ENCODE assay signal across 7 mouse cellular contexts in genomic region chr19:24279706-24280600, GRCm38 (mm10). TPM values are rescaled to one million over a fixed set of nuclear protein-coding genes. Genes with fewer than 3 reads are reported as not detected.
DNase-seq lines count a peak whose midpoint lies in the region; ATAC-seq lines count a peak whose summit lies in the region.

No protein-coding gene starts in this region.

- peak overlapping the region; percentile 80 for H3K27ac ChIP-seq in intestine, embryonic 16.5 days (ENCODE audit: low read length)
- H3K27ac ChIP-seq in midbrain, embryonic 11.5 days (ENCODE audit: low read depth, low read length), result peak overlapping the region; percentile 65

- peak; percentile 79 for ATAC-seq in intestine, embryonic 16.5 days
- peak; percentile 75 for ATAC-seq in midbrain, embryonic 11.5 days (ENCODE audit: low FRiP score)

- H3K36me3 ChIP-seq in intestine, embryonic 16.5 days (ENCODE audit: control insufficient read depth, insufficient read depth, low read length), result no peaks in the 10 kb centered on the region
- no peaks in the 10 kb centered on the region for H3K36me3 ChIP-seq in midbrain, embryonic 11.5 days (ENCODE audit: control insufficient read depth, insufficient read depth, low read length)

- intact Hi-C loops in gastrocnemius, postnatal 36 days (cut with DNase I), result no loop called here
- intact Hi-C loops in left cerebral cortex, postnatal 4 days (cut with DNase I), result loop anchor here (10.0 kb wide), 1 partner anchor 315 kb away; no protein-coding TSS in a partner anchor

- WGBS in intestine, embryonic 16.5 days, result under 1% methylated on average over 78 of the region's 78 CpGs
- under 1% methylated on average over 75 of the region's 78 CpGs for WGBS in midbrain, embryonic 11.5 days

- DNase-seq in adrenal gland, adult 2 months, result peak; percentile 90
- DNase-seq in embryo, embryonic 11 days, result peak; percentile 96
- DNase-seq in gastrocnemius, postnatal 36 days, result peak; percentile 70 to 78
- DNase-seq in left cerebral cortex, postnatal 4 days, result peak; percentile 82
- DNase-seq in midbrain, embryonic 11.5 days (ENCODE audit: low spot score, missing footprints), result peak; percentile 99
- peak; percentile 83 for DNase-seq in right cerebral cortex, postnatal 4 days

- H3K4me1 ChIP-seq in intestine, embryonic 16.5 days (ENCODE audit: control insufficient read depth, insufficient read depth, low read length), result no peaks in the 10 kb centered on the region; the same call in 1 of the 2 replicates
- peaks cover 8% of the 10 kb centered on the region for H3K4me1 ChIP-seq in midbrain, embryonic 11.5 days (ENCODE audit: control insufficient read depth, insufficient read depth, low read length)

- H3K9me3 ChIP-seq in intestine, embryonic 16.5 days (ENCODE audit: control insufficient read depth, low read length), result no peaks in the 10 kb centered on the region
- H3K9me3 ChIP-seq in midbrain, embryonic 11.5 days (ENCODE audit: control insufficient read depth, low read length), result no peaks in the 10 kb centered on the region

- peak overlapping the region; percentile 64 for H3K4me3 ChIP-seq in intestine, embryonic 16.5 days (ENCODE audit: low read length)
- H3K4me3 ChIP-seq in midbrain, embryonic 11.5 days (ENCODE audit: low read depth, low read length), result peak overlapping the region; percentile 65

- H3K4me2 ChIP-seq in intestine, embryonic 16.5 days (ENCODE audit: low read depth, low read length), result peak overlapping the region; percentile 94
- peak overlapping the region; percentile 83 for H3K4me2 ChIP-seq in midbrain, embryonic 11.5 days

- no peaks in the 10 kb centered on the region for H3K27me3 ChIP-seq in intestine, embryonic 16.5 days (replicated peaks; ENCODE audit: control insufficient read depth, insufficient read depth, low read length)
- no peaks in the 10 kb centered on the region; the same call in 1 of the 2 replicates for H3K27me3 ChIP-seq in midbrain, embryonic 11.5 days (ENCODE audit: control insufficient read depth, insufficient read depth, low read length)

- peak overlapping the region; percentile 82 for H3K9ac ChIP-seq in intestine, embryonic 16.5 days (ENCODE audit: low read depth, low read length)
- H3K9ac ChIP-seq in midbrain, embryonic 11.5 days (ENCODE audit: low read length), result peak overlapping the region; percentile 86

RNA-seq across cellular contexts. Expression of gene Fxn, which starts 0.5 kb away (rescaled TPM):
- total RNA-seq in adrenal gland, adult 2 months (2021), result 10 to 100 TPM; 13.5 to 15.0 TPM
- polyA plus RNA-seq in adrenal gland, adult 2 months (2012; rRNA removed), result 45.6 and 55.9 TPM in 2 replicates
- total RNA-seq in gastrocnemius, postnatal 36 days (2021), result 10 to 100 TPM; 19.9 to 20.0 TPM
- 34.1 and 37.6 TPM in 2 replicates for polyA plus RNA-seq in intestine, embryonic 16.5 days (2015; fragmentation: Nextera tagmentation; extraction: Ambion mirVana)
- total RNA-seq in left cerebral cortex, postnatal 4 days (2021), result 10 to 100 TPM; 12.7 to 15.5 TPM
- polyA plus RNA-seq in midbrain, embryonic 11.5 days (2014; fragmentation: Nextera tagmentation; extraction: Ambion mirVana), result 46.8 and 47.6 TPM in 2 replicates

RNA-seq across cellular contexts. Expression of gene Tjp2, which starts 55.1 kb away (rescaled TPM):
- 10 to 100 TPM in 1 of 2 experiments, 1 to 10 TPM in 1; 6.6 to 13.1 TPM for total RNA-seq in adrenal gland, adult 2 months (2021)
- polyA plus RNA-seq in adrenal gland, adult 2 months (2012; rRNA removed), result 4.1 and 5.0 TPM in 2 replicates
- total RNA-seq in gastrocnemius, postnatal 36 days (2021), result 1 to 10 TPM; 3.5 to 3.7 TPM
- 33.0 and 40.2 TPM in 2 replicates for polyA plus RNA-seq in intestine, embryonic 16.5 days (2015; fragmentation: Nextera tagmentation; extraction: Ambion mirVana)
- 10 to 100 TPM; 19.0 to 20.3 TPM for total RNA-seq in left cerebral cortex, postnatal 4 days (2021)
- polyA plus RNA-seq in midbrain, embryonic 11.5 days (2014; fragmentation: Nextera tagmentation; extraction: Ambion mirVana), result 22.3 and 23.0 TPM in 2 replicates

Comparison
In these comparisons a context has a peak if more than half of its experiments do, and no peak if none do; other contexts are left out.
1. Peak in every context shown above with its lines: DNase-seq, ATAC-seq, H3K4me3 ChIP-seq and H3K27ac ChIP-seq.